Mouse (Mus musculus) hematopoietic stem cell, adult 5-6 weeks (primary cell): Measurements from ENCODE around the gene Rspry1. TPM values are rescaled to one million over a fixed set of nuclear protein-coding genes. Genes with fewer than 3 reads are reported as not detected.

ENCODE experiments used
- ATAC-seq, 2 experiments: fragments of 125-278 bp in 1 of 2; replicated peaks in 1 of 2; 2 replicates each; pipeline ENCODE4 v1.8.0; 2016 to 2017; ENCODE audit warnings: inconsistent platforms in 2 of 2, mild to moderate bottlenecking in 2 of 2, moderate number of reproducible peaks in 2 of 2, low read depth in 1 of 2, moderate TSS enrichment in 1 of 2; ENCODE audit not compliant: low FRiP score in 2 of 2, poor library complexity in 2 of 2, severe bottlenecking in 2 of 2, insufficient read depth in 1 of 2, low TSS enrichment in 1 of 2
- total RNA-seq: library from RNA; stranded (forward); fragments of 172-1452, 232-1000 nt; gene quantifications from 2 replicates; pipeline ENCODE4 v1.2.3, GENCODE M21; 2017

Gene Rspry1
- total RNA-seq, 1 experiment from 2014 or later: 43.6 TPM

GRCm38 (mm10) chr8:94664722-94665121, 63.0 kb downstream of the Rspry1 start:
- no peak for ATAC-seq

DNA sequence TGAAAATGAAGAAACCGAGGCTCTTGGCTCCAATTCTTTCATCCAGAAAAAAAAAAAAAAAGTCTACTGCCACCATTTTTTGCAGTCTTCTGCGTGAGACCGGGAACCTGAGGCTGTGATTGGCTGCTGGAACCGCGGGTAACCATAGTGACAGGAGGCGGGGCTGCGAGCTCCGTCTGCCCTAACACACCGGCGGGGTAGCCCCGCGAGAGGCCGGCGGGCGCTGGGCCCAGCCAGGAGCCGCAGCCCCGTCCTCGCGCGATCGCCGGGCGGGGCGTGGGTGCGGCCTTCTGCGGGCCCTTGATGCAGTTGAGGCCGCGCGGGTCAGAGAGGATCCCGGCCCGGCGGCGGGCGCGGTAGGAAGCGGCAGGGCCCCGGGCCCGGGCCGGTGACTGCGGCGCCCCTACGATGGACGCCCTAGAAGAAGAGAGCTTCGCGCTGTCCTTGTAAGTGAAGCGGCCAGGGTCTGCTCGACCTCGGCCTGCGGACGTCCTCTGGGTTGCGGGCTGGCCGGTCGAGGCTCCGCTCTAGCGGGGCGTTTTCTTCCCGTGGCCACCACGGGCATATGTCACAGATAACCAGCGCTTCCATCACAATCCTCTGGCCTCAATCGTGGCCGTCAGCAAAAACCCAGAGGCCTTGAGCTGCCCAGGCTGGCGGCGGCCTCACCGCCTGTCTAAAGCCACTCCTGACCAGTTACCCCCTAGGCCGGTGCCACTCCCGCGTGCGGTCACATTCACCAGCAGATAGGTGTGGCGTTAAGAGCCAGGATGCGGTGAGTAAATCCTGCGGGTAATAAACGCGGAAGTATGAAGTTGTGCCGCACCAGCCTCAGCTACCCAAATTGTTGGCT, 64.9 kb downstream of the Rspry1 start, which contains the start of gene Arl2bp:
Arl2bp (plus strand) TSS at position 145 of the 853 bp plus-strand sequence.
- peak; percentile 100 for ATAC-seq

DNA sequence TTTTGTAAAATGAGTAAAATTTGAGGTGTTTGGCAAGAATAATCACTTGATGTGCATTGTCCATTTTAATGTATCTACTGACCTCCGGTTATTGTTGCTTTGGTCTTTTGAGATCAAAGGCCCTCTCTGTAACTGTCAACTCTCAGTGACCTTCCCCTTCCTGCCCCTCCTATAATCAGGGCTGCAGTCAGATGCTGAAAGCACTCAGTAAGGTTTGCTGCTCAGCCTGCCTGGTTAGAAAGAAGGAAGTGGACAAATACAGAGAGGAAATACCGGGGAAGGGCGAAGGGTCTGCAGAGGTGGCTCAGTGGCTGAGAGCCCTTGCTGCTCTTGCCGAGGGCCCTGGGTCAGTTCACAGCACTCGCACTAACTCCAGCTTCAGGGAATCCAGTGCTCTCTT, 72.6 kb downstream of the Rspry1 start:
- ATAC-seq: no peak

DNA sequence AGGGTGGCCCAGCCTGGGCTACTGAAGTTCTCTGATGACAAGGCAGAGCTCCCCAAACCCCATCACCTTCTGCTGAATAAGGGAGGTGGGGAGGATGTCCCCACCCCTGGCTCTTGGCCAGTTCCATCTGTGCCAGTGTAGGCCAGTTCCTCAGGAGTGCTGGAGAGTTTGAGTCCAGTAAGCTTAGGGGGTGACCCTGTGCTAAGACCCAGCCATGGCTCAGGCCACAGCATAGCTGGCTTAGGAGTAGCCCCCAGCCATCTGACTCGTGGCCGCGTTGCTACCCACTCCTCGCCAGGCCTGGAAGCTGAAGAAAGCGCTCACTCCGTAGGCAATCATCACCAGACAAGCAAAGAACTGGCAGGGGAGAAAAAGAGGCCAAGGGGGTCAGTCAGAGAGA, 74.2 kb downstream of the Rspry1 start:
- ATAC-seq: no peak

DNA sequence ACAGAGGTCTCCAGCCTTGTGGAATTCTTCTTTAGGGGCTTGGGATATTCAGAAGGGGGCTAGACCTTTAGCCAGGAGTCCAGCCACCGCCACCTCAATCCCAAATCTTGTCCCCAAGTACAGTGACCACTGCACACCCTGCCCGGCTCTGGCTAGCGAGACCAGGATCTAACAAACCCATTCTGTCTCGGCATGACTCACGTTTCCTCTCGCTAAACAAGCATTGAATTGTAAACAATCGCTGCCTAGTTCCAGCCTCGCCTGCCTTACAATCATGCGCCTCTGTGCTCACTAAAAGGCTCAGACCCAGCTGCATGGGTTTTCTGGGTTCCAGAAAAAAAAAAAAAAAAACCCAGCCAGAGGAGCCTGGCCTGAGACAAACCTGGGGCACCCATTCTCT, 76.8 kb downstream of the Rspry1 start:
- no peak for ATAC-seq

GRCm38 (mm10) chr8:94680414-94680813, 78.7 kb downstream of the Rspry1 start:
- ATAC-seq: no peak

DNA sequence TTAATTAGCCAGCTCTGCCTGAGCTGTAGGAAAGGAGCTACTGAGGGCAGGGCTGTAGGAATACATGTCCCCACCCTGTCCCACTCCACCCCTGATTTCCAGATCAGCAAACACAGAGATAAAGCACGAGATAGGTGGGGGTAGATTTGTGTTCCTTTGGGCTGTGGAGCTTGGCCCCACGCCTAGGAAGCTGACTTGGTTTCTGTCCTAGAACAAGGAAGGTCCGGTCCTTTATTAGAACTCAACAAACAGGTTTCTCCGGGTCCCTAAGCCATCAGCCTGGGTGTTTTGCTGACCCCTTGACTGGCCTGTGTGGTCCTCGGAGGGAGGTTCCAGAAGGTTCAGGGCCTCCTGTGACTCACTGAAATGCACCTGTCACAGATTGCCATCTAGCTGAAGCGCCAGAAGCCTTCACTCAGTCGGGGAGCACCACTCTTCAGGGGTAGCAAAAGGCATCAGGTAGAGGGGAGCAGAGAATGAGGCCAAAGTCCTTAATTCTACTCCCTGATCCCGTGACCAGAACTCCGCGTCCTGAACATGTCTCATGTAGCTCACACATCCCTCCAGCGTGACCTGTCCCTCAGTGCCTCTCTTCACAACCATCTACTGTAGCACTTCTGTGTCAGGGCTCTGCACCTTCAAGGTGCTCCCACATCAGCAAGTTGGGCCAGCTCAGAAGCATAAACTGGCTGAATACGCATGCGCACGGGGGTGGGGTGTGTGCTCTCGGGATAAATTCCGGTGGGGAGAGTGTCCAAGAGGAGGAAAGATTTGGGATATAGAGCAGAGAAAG, 81.2 kb downstream of the Rspry1 start:
- no peak for ATAC-seq

- no peak for ATAC-seq
These were observed 82.5 kb downstream of the Rspry1 start for GRCm38 (mm10) chr8:94684287-94684686.

GRCm38 (mm10) chr8:94685953-94686352, 84.2 kb downstream of the Rspry1 start:
- ATAC-seq: no peak

- no peak for ATAC-seq
These were observed 93.0 kb downstream of the Rspry1 start for GRCm38 (mm10) chr8:94694701-94695100.

DNA sequence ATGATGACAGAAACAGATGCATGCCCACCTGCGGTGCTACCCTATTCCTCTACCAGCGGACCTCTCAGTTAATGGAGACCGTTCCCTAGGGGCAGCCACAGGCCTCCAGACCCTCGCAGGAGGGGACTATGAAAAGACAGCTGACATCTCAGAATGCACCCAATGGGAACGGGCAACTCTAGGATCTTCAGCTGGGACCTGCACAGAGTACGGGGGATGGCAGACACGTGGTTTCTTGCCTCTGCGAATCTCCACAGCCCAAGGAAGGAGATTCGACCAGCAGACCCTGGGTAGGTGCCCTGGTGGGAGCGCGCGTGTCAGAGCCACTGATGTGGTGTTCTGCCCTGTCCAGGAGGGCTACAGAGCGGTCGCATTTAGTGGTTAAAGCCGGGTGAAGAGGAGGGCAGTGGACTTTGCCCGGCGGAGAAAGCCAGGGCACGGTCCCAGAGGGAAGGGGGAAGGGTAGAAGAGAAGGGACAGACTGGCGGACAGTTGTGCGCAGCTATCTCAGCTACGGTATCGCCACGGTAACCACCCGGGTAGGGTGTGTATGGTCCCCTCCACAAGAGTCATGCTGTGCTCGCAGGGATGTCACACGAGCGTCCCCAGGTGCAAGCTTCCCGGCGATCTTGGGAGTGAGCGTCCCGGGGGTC, 93.7 kb downstream of the Rspry1 start:
- peak; percentile 19 to 38; a peak in 2 of 4 replicates for ATAC-seq

DNA sequence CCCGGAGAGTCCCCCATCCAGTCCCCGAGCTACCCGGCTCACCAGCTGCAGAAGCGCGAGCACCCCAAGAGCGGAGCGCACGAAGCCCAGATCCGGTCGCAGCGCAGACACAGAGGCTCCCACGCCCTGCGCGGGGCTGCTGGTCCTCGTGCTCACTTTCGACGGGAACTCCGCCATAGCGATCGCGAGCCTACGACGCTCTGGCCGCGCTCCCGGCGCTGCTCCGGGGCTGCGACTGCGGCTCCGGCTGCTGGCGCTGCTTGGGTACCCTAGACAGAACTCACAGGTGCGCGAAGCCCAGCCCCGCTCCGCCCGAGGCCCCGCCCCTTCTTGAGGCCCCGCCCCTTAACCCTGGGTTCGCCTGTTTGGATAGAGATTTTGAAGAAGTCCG, 94.3 kb downstream of the Rspry1 start, which contains the start of gene Pllp:
Pllp (minus strand) TSS at position 285 of the 391 bp plus-strand sequence.
- peak in 1 of 2 experiments; percentile 70; a peak in 2 of 4 replicates for ATAC-seq

DNA sequence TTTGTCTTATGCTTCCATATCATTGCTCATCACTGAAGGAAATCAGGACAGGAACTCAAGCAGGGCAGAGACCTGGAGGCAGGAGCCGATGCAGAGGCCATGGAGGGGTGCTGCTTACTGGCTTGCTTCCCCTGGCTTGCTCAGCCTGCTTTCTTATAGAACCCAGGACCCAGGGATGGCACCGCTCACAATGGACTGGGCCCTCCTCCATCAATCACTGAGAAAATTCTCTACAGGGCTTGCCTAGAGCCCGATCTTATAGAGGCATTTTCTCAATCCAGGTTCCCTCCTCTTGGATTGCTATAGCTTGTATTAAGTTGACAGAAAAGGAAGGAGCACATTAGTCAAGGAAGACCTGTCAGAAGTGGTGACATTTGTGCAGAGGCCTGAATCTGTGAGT, 94.8 kb downstream of the Rspry1 start:
- ATAC-seq: no peak

- no peak for ATAC-seq
These were observed 96.2 kb downstream of the Rspry1 start for GRCm38 (mm10) chr8:94697956-94698355.

DNA sequence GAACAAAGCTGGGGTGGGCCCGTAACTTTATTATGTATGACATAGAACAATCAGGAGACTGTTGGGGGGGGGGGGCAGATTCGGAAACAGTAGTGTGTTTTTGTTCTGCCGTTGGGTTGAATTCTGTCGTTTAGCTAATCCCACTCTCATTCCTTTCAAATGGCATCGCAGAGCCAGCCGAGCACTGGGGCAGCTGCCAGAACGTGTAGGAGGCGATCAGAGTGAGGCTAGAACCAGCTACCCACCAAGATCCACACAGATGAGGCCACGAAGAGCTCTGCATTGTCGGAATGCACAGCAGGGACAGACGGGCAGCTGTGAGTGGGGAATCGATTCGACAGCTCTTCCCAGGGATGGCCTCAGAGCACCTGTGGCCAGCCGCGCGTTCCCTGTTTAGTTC, 97.6 kb downstream of the Rspry1 start:
- ATAC-seq: no peak

DNA sequence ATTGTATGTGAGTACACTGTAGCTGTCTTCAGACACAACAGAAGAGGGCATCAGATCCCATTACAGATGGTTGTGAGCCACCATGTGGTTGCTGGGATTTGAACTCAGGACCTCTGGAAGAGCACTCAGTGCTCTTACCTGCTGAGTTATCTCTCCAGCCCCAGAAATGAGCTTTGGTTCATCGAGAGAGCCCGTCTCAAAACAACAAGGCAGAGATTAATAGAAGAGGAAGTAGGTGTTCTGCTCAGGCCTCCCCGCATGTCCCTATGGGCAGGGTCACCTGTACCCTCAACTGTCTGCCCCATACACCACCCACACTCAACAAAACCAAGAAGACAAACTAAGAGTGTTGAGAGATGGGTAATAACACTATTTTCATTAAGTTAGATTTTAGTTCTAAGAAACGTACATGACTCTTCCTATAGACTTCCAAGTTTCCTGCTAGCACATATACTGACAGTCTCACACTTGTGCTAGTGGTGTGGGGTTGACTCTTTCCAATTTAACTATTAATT, 98.7 kb downstream of the Rspry1 start:
- no peak for ATAC-seq

DNA sequence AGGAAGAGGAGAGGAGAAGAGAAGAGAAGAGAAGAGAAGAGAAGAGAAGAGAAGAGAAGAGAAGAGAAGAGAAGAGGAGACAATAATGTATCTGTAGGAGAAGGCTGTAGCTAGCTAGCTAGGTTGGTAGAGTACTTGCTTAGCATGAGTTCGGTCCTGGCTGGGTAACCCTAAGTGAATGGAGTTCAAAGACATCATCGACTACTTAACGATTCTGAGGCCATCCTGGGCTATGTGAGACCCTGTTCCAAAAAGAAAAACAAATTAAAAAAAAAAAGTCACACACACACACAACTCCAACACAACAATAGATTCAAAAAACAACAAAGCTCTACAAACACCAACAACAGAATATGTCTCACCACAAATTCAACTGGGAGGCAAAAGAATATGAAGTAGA, 100.4 kb downstream of the Rspry1 start:
- no peak for ATAC-seq
